Mouse (Mus musculus) midbrain, postnatal 0 days (tissue): ENCODE measurements around the gene Gm35549. TPM values are rescaled to one million over a fixed set of nuclear protein-coding genes. Genes with fewer than 3 reads are reported as not detected.
"Not testable (repeated sequence)": the region's sequence is repeated elsewhere in the genome, so short reads cannot be mapped to it uniquely, and the experiment has no call there.

Source experiments
- ATAC-seq: fragments of 200-750 bp; cut with Nextera tagmentation; 2 replicates; pipeline ENCODE4 v1.8.0; 2017; ENCODE audit warnings: moderate number of reproducible peaks, mild to moderate bottlenecking, moderate TSS enrichment, moderate library complexity; ENCODE audit not compliant: low FRiP score
- DNase-seq: peaks from one replicate; pipeline ENCODE4 v3.0.0-alpha.2; 2015; ENCODE audit warnings: low spot score
- H3K27ac ChIP-seq: fragments of 300-500 bp; sonication (generic); 2 replicates; pipeline ENCODE4 v1.5.1; 2014; ENCODE audit warnings: low read depth, mild to moderate bottlenecking, low read length, mixed read lengths
- H3K27me3 ChIP-seq: fragments of 300-500 bp; sonication (generic); 2 replicates; pipeline ENCODE4 v1.6.1; 2014; ENCODE audit warnings: low read length, control low read depth, mixed read lengths; ENCODE audit not compliant: insufficient read depth
- H3K36me3 ChIP-seq: fragments of 300-500 bp; sonication (generic); 2 replicates; pipeline ENCODE4 v1.6.1; 2014; ENCODE audit warnings: low read length, control low read depth, mixed read lengths; ENCODE audit not compliant: insufficient read depth
- H3K4me1 ChIP-seq: fragments of 300-500 bp; sonication (generic); 2 replicates; pipeline ENCODE4 v1.6.1; 2014; ENCODE audit warnings: mild to moderate bottlenecking, control low read depth, antibody characterized with exemption, low read length, mixed read lengths; ENCODE audit not compliant: insufficient read depth
- H3K4me2 ChIP-seq: fragments of 300-500 bp; sonication (generic); 2 replicates; pipeline ENCODE4 v1.6.1; 2014; ENCODE audit warnings: low read depth, mild to moderate bottlenecking, low read length, mixed read lengths; ENCODE audit not compliant: poor library complexity, severe bottlenecking
- H3K4me3 ChIP-seq: fragments of 300-500 bp; sonication (generic); 2 replicates; pipeline ENCODE4 v1.5.1; 2014; ENCODE audit warnings: low read depth, mild to moderate bottlenecking, low read length, moderate library complexity
- H3K9ac ChIP-seq: fragments of 300-500 bp; sonication (generic); replicated peaks from 2 replicates; pipeline ENCODE4 v1.6.1; 2014; ENCODE audit warnings: mild to moderate bottlenecking, low read length, moderate library complexity, mixed read lengths; ENCODE audit not compliant: poor library complexity, severe bottlenecking
- H3K9me3 ChIP-seq: fragments of 300-500 bp; sonication (generic); 2 replicates; pipeline ENCODE4 v1.6.1; 2016; ENCODE audit warnings: low read length, control low read depth
- CTCF ChIP-seq: IDR thresholded peaks from 2 replicates; pipeline ENCODE4 v1.5.1; 2016; ENCODE audit warnings: antibody characterized with exemption, mild to moderate bottlenecking
- WGBS: fragments of 180-500 bp; shearing (Covaris S2); extraction: QIAGEN DNeasy Blood & Tissue Kit; methylation state at CpG from one replicate; pipeline ENCODE4 v1.1.7; 2014; 5-methylcytosine and 5-hydroxymethylcytosine counted together
- polyA plus RNA-seq: library from polyadenylated mRNA; unstranded; fragments of >200 nt; fragmentation: Nextera tagmentation; extraction: Ambion mirVana; gene quantifications from 2 replicates; pipeline ENCODE4 v1.2.1, GENCODE M21; 2015
- total RNA-seq: library from RNA; depleted of rRNA; stranded (reverse); fragments of >200 nt; gene quantifications from 2 replicates; pipeline ENCODE4 v1.2.3, GENCODE M21; 2014

Gene Gm35549
- total and polyA plus RNA-seq, 2 experiments from 2014 or later = 0.27 TPM; not detected in 1

- H3K27ac ChIP-seq = no peak overlapping the region
- peaks cover 66% of the 10 kb centered on the region for H3K36me3 ChIP-seq
- TF ChIP-seq CTCF = no peak
- H3K4me2 ChIP-seq = no peak overlapping the region
- 98% methylated on average over 4 of the region's 4 CpGs for WGBS
- H3K27me3 ChIP-seq = no peaks in the 10 kb centered on the region
- H3K4me1 ChIP-seq = no peaks in the 10 kb centered on the region
- H3K4me3 ChIP-seq = no peak overlapping the region
- no peak for ATAC-seq
- no peaks in the 10 kb centered on the region for H3K9me3 ChIP-seq
- no peak for DNase-seq
- no peak overlapping the region for H3K9ac ChIP-seq
Observed at GRCm38 (mm10) chr9:122855617-122856016, 11.8 kb upstream of the Gm35549 start.

GRCm38 (mm10) chr9:122855141-122855540 lies 11.3 kb upstream of the Gm35549 start:
- not testable (repeated sequence) for DNase-seq, ATAC-seq
- WGBS = 100% methylated on average over 2 of the region's 7 CpGs

DNA sequence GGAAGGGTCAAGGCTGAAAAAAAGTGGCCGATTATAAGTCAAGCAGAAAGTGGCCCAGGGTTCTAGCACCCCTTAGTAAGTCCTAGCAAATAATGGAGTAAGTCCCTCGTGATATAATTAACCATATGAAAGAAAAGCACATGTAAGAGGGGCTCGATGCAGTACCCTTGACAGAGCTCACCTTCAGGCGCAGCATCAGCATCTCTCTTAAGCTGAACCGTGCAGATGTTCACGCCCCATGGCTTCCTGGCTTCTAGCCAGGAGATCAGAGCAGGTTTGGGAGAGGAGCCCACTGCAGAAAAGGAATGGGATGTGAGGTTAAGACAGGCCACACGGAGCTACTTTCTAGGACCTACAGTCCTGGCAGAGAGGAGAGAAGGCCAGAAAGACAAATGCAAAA lies 10.7 kb upstream of the Gm35549 start:
- DNase-seq (no peak), ATAC-seq (no peak)
- Histone ChIP-seq H3K36me3 (peaks cover 71% of the 10 kb centered on the region), H3K4me3 (no peak overlapping the region), H3K27me3 (no peaks in the 10 kb centered on the region), H3K9ac (no peak overlapping the region), H3K4me2 (no peak overlapping the region), H3K4me1 (no peaks in the 10 kb centered on the region), H3K9me3 (no peaks in the 10 kb centered on the region), H3K27ac (no peak overlapping the region)
- 94% methylated on average over 7 of the region's 7 CpGs for WGBS
- no peak for TF ChIP-seq CTCF

More at GRCm38 (mm10) chr9:122855141-122855540, 11.3 kb upstream of the Gm35549 start:
- peaks cover 70% of the 10 kb centered on the region for H3K36me3 ChIP-seq
- not testable (repeated sequence) for H3K4me3 ChIP-seq, H3K27me3 ChIP-seq, H3K27ac ChIP-seq, H3K9me3 ChIP-seq, H3K4me1 ChIP-seq, H3K9ac ChIP-seq, H3K4me2 ChIP-seq

GRCm38 (mm10) chr9:122847811-122848311 lies 4.0 kb upstream of the Gm35549 start:
- not testable (repeated sequence) for DNase-seq, H3K4me1 ChIP-seq, H3K9ac ChIP-seq, ATAC-seq, H3K4me3 ChIP-seq, H3K9me3 ChIP-seq, H3K4me2 ChIP-seq, H3K27ac ChIP-seq, H3K27me3 ChIP-seq
- peaks cover 22% of the 10 kb centered on the region for H3K36me3 ChIP-seq
- 97% methylated on average over 5 of the region's 8 CpGs for WGBS

GRCm38 (mm10) chr9:122846156-122846555 lies 2.3 kb upstream of the Gm35549 start:
- peaks cover 6% of the 10 kb centered on the region; the same call in 1 of the 2 replicates for H3K36me3 ChIP-seq
- no peak overlapping the region for H3K4me2 ChIP-seq
- TF ChIP-seq CTCF = no peak
- H3K9me3 ChIP-seq = no peaks in the 10 kb centered on the region
- no peak for ATAC-seq
- peak; percentile 46 for DNase-seq
- H3K9ac ChIP-seq = no peak overlapping the region
- H3K27me3 ChIP-seq = no peaks in the 10 kb centered on the region
- no peak overlapping the region for H3K27ac ChIP-seq
- no peaks in the 10 kb centered on the region for H3K4me1 ChIP-seq
- H3K4me3 ChIP-seq = no peak overlapping the region

GRCm38 (mm10) chr9:122845621-122846020 lies 1.8 kb upstream of the Gm35549 start:
- Histone ChIP-seq H3K4me2 (no peak overlapping the region), H3K4me1 (no peaks in the 10 kb centered on the region), H3K27me3 (no peaks in the 10 kb centered on the region), H3K4me3 (no peak overlapping the region), H3K9ac (no peak overlapping the region), H3K9me3 (no peaks in the 10 kb centered on the region), H3K36me3 (peaks cover 6% of the 10 kb centered on the region; the same call in 1 of the 2 replicates), H3K27ac (no peak overlapping the region)
- 88% methylated on average over 3 of the region's 3 CpGs for WGBS
- TF ChIP-seq CTCF = no peak
- ATAC-seq (no peak), DNase-seq (no peak)
